Mouse (Mus musculus) C2C12 (cell line): Measurements from ENCODE around the gene Bok.

Source experiments
- CTCF ChIP-seq: IDR thresholded peaks from one replicate; pipeline ENCODE4 v1.5.1; 2011; ENCODE audit not compliant: control insufficient read depth, insufficient read depth, insufficient read length
- MAX ChIP-seq: IDR thresholded peaks from one replicate; pipeline ENCODE4 v1.6.1; 2011; ENCODE audit warnings: mild to moderate bottlenecking, control low read depth
- MYOG ChIP-seq: IDR thresholded peaks from one replicate; pipeline ENCODE4 v1.6.1; 2011; ENCODE audit not compliant: control insufficient read depth, insufficient read length; ENCODE audit errors: extremely low read depth
- USF1 ChIP-seq: IDR thresholded peaks from one replicate; pipeline ENCODE4 v1.6.1; 2011; ENCODE audit warnings: low read depth, mild to moderate bottlenecking, control low read depth, moderate library complexity

- no peak for TF ChIP-seq CTCF
- TF ChIP-seq USF1: no peak
- TF ChIP-seq MYOG: no peak
- no peak for TF ChIP-seq MAX
These were observed 12.8 kb upstream of the Bok start for GRCm38 (mm10) chr1:93672682-93673081.
